8 mouse cellular contexts compared by ENCODE assay signal in genomic region chr7:80342858-80343257, GRCm38 (mm10). TPM values are rescaled to one million over a fixed set of nuclear protein-coding genes. Genes with fewer than 3 reads are reported as not detected.
DNase-seq lines count a peak whose midpoint lies in the region; ATAC-seq lines count a peak whose summit lies in the region.

Hddc3 (plus strand) TSS chr7:80343104.

- ATAC-seq in inflammation-experienced regulatory T-cells, adult 6 months: peak; percentile 53
- ATAC-seq in megakaryocyte-erythroid progenitor cell, adult 5-6 weeks (replicated peaks; ENCODE audit: low FRiP score, low TSS enrichment, poor library complexity, severe bottlenecking): peak; percentile 67

- DNase-seq in adrenal gland, adult (ENCODE audit: inconsistent age in 2 of 2, low spot score in 1 of 2): peak; percentile 89 to 97
- peak; percentile 98 for DNase-seq in embryo, embryonic 10.5 days (ENCODE audit: low spot score)
- DNase-seq in gastrocnemius, postnatal 14 days: peak; percentile 93
- peak; percentile 95 to 96 for DNase-seq in left cerebral cortex, postnatal 10 days (ENCODE audit: extremely low spot score in 1 of 2, low spot score in 2 of 2)
- peak; percentile 92 for DNase-seq in right cerebral cortex, postnatal 25 days
- DNase-seq in urinary bladder, postnatal 4 days (ENCODE audit: low spot score in 2 of 2): peak; percentile 87 to 94

- intact Hi-C loops in gastrocnemius, postnatal 14 days (cut with DNase I; ENCODE audit: low total_unique reads): no loop called here
- intact Hi-C loops in left cerebral cortex, postnatal 10 days (cut with DNase I): loop anchor here (5.0 kb wide), 1 partner anchor 34 kb away; no protein-coding TSS in a partner anchor

RNA-seq across cellular contexts. Expression of gene Hddc3, which starts in this region (rescaled TPM):
- 10 to 100 TPM; 34.3 to 37.2 TPM for total RNA-seq in gastrocnemius, postnatal 14 days (2021)
- polyA plus RNA-seq in inflammation-experienced regulatory T-cells, adult 6 months (2017; shearing (Covaris generic)): 10 to 100 TPM in 1 of 3 experiments, 1 to 10 TPM in 2; 1.8 to 12.2 (median 8.2) TPM
- 10 to 100 TPM; 38.3 to 45.8 TPM for total RNA-seq in left cerebral cortex, postnatal 10 days (2021)
- 13.2 and 17.8 TPM in 2 replicates for total RNA-seq in megakaryocyte-erythroid progenitor cell, adult 5-6 weeks (2014; fragmentation: Nextera tagmentation)
- total RNA-seq in megakaryocyte-erythroid progenitor cell, adult 5-6 weeks (2017): 10.9 and 40.6 TPM in 2 replicates

Comparison
In these comparisons a context has a peak if more than half of its experiments do, and no peak if none do; other contexts are left out.
1. Peak in every context shown above with its lines: DNase-seq and ATAC-seq.